Mouse (Mus musculus): Measurements from ENCODE around the gene Mfsd10.
"Not testable (repeated sequence)": the region's sequence is repeated elsewhere in the genome, so short reads cannot be mapped to it uniquely, and the experiment has no call there.

Mfsd10 gene

GRCm38 (mm10) chr5:34593202-34593727, 43.7 kb downstream of the Mfsd10 start:
- DNase-seq = no peak

DNA sequence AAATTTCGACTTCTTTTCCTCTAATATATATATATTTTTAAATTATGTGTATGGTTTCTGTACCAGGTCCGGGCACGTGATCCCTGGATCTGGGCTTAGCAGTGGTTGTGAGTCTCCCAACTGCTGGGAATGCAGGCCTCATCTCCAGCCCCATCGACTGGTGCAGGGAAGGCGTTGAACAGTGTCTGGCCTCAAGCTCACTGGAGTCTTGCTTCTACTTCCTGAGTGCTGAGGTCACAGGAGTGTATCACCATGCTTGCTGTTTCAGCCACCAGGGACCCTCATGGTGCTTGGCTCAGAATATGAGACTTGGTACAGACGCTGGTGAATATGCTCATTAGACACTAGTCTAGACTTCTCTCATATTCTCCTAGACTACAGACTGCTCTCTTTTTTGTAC, 44.3 kb downstream of the Mfsd10 start:
- no peak for DNase-seq

- not testable (repeated sequence) for DNase-seq
These were observed 44.8 kb downstream of the Mfsd10 start for GRCm38 (mm10) chr5:34592224-34592623.

DNA sequence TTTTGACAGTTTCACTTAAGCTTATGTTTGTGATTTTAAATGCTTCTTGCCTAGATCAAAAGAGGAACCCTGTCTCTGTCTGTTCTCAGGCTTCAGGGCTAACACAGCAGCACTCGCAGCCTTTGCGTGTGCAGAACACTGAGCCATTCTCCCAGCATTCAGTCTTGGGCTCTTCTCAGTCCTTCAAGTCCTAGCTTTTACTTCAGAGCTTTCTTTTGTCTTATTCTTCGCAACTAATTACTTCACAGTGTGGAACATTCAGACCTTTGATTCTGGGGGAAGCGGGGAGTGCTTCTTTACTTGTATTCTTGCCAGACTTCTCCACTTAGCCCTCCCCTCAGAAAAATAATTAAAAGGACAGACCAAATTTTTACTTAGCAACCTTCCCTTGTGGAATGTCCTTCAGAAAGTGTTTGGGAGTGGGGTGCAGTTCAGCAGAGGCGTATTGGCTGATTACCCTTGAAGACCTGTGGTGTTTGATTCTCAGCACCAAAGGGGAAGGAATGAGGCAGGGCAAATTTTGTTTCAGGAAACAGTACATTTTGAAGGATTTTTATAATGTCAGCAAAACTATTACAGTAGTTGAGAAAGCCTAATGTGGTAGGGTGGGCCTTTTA, 45.5 kb downstream of the Mfsd10 start:
- DNase-seq = no peak

- DNase-seq = no peak
These were observed 46.3 kb downstream of the Mfsd10 start for GRCm38 (mm10) chr5:34590702-34591101.

GRCm38 (mm10) chr5:34590059-34590458, 47.0 kb downstream of the Mfsd10 start:
- DNase-seq = no peak

DNA sequence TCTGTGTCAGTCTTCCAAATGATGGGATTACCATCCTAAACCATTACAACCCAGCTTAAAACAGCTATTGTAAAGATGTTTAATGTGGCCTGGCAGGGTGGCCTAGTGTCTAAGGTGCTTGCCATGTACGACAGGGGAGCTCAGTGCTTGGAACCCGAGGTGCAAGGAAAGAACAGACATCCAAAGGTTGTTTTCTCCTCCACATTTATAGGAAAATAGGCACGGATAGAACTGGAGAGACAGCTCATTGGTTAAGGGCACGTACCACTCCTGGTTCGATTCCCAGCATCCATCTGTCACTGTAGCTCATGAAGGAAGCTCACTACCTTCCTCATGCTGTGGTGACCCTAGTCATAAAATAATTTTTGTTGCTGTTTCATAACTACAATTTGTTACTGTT, 49.1 kb downstream of the Mfsd10 start:
- DNase-seq = no peak

DNA sequence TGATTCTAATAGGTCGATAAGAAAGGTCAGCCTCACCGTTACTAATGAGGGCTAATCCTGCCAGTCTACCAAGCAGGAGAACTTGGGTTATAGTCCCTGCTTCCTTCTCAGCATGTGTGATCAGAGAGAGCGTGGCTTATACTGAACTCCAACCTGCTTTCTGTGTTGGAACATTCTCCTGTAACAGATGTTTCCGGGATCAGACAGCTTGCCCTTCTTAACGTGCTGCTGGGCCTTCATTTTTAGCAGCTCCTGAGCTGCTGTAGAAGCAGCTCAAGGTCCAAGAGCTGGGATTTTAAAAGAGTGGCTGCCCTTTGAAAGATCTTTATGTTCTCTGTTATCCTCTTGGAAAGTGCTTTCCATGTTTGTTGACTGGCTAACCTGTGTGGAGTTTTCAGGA, 51.8 kb downstream of the Mfsd10 start:
- DNase-seq = no peak
